Mouse (Mus musculus) megakaryocyte, embryonic 14.5 days (primary cell): ENCODE measurements at regions not wholly inside any gene's neighbourhood (a gene's known extent, or its start where the extent isn't known, plus 50 kb on each side); places are given as distances from the start of the nearest gene placed in this dataset.

ENCODE experiments used
- FLI1 ChIP-seq: IDR thresholded peaks from 2 replicates; pipeline ENCODE4 v1.6.1; 2012; ENCODE audit warnings: low read length, inconsistent platforms, mixed read lengths
- GATA1 ChIP-seq: IDR thresholded peaks from 3 replicates; pipeline ENCODE4 v1.6.1; 2012; ENCODE audit warnings: mixed read lengths, low read length, inconsistent platforms, borderline replicate concordance

GRCm38 (mm10) chr5:43062499-43062898 lies 170.5 kb upstream of the Cpeb2 start:
- TF ChIP-seq GATA1 (no peak), FLI1 (no peak)
